Mouse (Mus musculus) brain, embryonic 14.5 days (tissue): Measurements from ENCODE around the gene Lonp1.

Source experiments
- CTCF ChIP-seq: fragments of 200-500 bp; IDR thresholded peaks from 2 replicates; pipeline ENCODE4 v1.5.1; 2012; ENCODE audit warnings: inconsistent platforms, mild to moderate bottlenecking, moderate library complexity, borderline replicate concordance; ENCODE audit not compliant: insufficient read depth, insufficient read length; ENCODE audit errors: extremely low read depth
- POLR2A ChIP-seq: fragments of 200-500 bp; IDR thresholded peaks from 2 replicates; pipeline ENCODE4 v1.6.1; 2012; ENCODE audit warnings: mild to moderate bottlenecking, inconsistent platforms, borderline replicate concordance; ENCODE audit not compliant: poor library complexity, insufficient read depth, insufficient read length, severe bottlenecking; ENCODE audit errors: extremely low read depth

GRCm38 (mm10) chr17:56616725-56617124 is 10.0 kb downstream of the Lonp1 start:
- TF ChIP-seq CTCF (no peak), POLR2A (no peak)
